Mouse (Mus musculus) midbrain, postnatal 0 days (tissue): ENCODE data around the gene Defb9. TPM values are rescaled to one million over a fixed set of nuclear protein-coding genes. Genes with fewer than 3 reads are reported as not detected.

Experiments used
- polyA plus RNA-seq: library from polyadenylated mRNA; unstranded; fragments of >200 nt; fragmentation: Nextera tagmentation; extraction: Ambion mirVana; gene quantifications from 2 replicates; pipeline ENCODE4 v1.2.1, GENCODE M21; 2015
- total RNA-seq: library from RNA; depleted of rRNA; stranded (reverse); fragments of >200 nt; gene quantifications from 2 replicates; pipeline ENCODE4 v1.2.3, GENCODE M21; 2014; rRNA removed

The Defb9 gene
- total and polyA plus RNA-seq, 2 experiments from 2014 or later, result not detected

Other genes starting within 250 kb of the Defb9 start
- not detected in 2 replicates for gene Defa17, start 229.6 kb downstream of the Defb9 start, total RNA-seq
- gene Defa17, start 229.6 kb downstream of the Defb9 start, polyA plus RNA-seq, result not detected in 2 replicates
- not detected in 2 replicates for gene Defa34, start 219.6 kb downstream of the Defb9 start, total RNA-seq
- gene Defa34, start 219.6 kb downstream of the Defb9 start, polyA plus RNA-seq, result not detected in 2 replicates
- gene AY761184, start 181.8 kb downstream of the Defb9 start, total RNA-seq, result not detected in 2 replicates
- not detected in 2 replicates for gene AY761184, start 181.8 kb downstream of the Defb9 start, polyA plus RNA-seq
- gene Defa24, start 150.9 kb downstream of the Defb9 start, total RNA-seq, result not detected in 2 replicates
- not detected in 2 replicates for gene Defa24, start 150.9 kb downstream of the Defb9 start, polyA plus RNA-seq
- gene Defb50, start 61.9 kb downstream of the Defb9 start, total RNA-seq, result not detected in 2 replicates
- gene Defb50, start 61.9 kb downstream of the Defb9 start, polyA plus RNA-seq, result not detected in 2 replicates
- not detected in 2 replicates for gene Defb2, start 45.5 kb downstream of the Defb9 start, total RNA-seq
- not detected in 2 replicates for gene Defb2, start 45.5 kb downstream of the Defb9 start, polyA plus RNA-seq
- gene Defb10, start 26.5 kb downstream of the Defb9 start, total RNA-seq, result not detected in 2 replicates
- gene Defb10, start 26.5 kb downstream of the Defb9 start, polyA plus RNA-seq, result not detected in 2 replicates
- not detected in 2 replicates for gene Defb11, start 21.0 kb upstream of the Defb9 start, total RNA-seq
- gene Defb11, start 21.0 kb upstream of the Defb9 start, polyA plus RNA-seq, result not detected in 2 replicates
- not detected in 2 replicates for gene Defb15, start 47.3 kb upstream of the Defb9 start, total RNA-seq
- gene Defb15, start 47.3 kb upstream of the Defb9 start, polyA plus RNA-seq, result not detected in 2 replicates
- not detected in 2 replicates for gene Defb35, start 52.9 kb upstream of the Defb9 start, total RNA-seq
- gene Defb35, start 52.9 kb upstream of the Defb9 start, polyA plus RNA-seq, result not detected in 2 replicates
- gene Defb13, start 61.3 kb upstream of the Defb9 start, total RNA-seq, result not detected in 2 replicates
- gene Defb13, start 61.3 kb upstream of the Defb9 start, polyA plus RNA-seq, result not detected in 2 replicates
- not detected in 2 replicates for gene Fam90a1a, start 73.3 kb upstream of the Defb9 start, total RNA-seq
- not detected in 2 replicates for gene Fam90a1a, start 73.3 kb upstream of the Defb9 start, polyA plus RNA-seq
- not detected in 2 replicates for gene Ccdc70, start 84.4 kb upstream of the Defb9 start, total RNA-seq
- not detected in 2 replicates for gene Ccdc70, start 84.4 kb upstream of the Defb9 start, polyA plus RNA-seq
- gene Atp7b, start 174.9 kb upstream of the Defb9 start, total RNA-seq, result 3.3 and 5.4 TPM in 2 replicates
- 1.6 TPM in 2 replicates for gene Atp7b, start 174.9 kb upstream of the Defb9 start, polyA plus RNA-seq
- 39.1 and 44.6 TPM in 2 replicates for gene Alg11, start 175.3 kb upstream of the Defb9 start, total RNA-seq
- 38.8 and 40.7 TPM in 2 replicates for gene Alg11, start 175.3 kb upstream of the Defb9 start, polyA plus RNA-seq
- 0.38 and 0.66 TPM in 2 replicates for gene Nek5, start 239.6 kb upstream of the Defb9 start, total RNA-seq
- 0.59 and 1.1 TPM in 2 replicates for gene Nek5, start 239.6 kb upstream of the Defb9 start, polyA plus RNA-seq